Mouse (Mus musculus) left cerebral cortex, postnatal 25 days (tissue): ENCODE data around the gene Tmem30c. TPM values are rescaled to one million over a fixed set of nuclear protein-coding genes. Genes with fewer than 3 reads are reported as not detected.

ENCODE experiments used
- DNase-seq, 2 experiments: peaks; one replicate each; pipeline ENCODE4 v3.0.0; 2022; ENCODE audit warnings: low spot score in 2 of 2, mixed read lengths in 1 of 2
- intact Hi-C: fragments of 180-260 bp; cut with DNase I; formaldehyde crosslinking; loops from one replicate; pipeline ENCODE4 v1.15.1; 2025
- total RNA-seq, 2 experiments: library from RNA; stranded (reverse); gene quantifications; 2 replicates each; pipeline ENCODE4 v1.2.3; 2021

Tmem30c gene
- total RNA-seq = under 1 TPM; 0.18 to 0.53 TPM

DNA sequence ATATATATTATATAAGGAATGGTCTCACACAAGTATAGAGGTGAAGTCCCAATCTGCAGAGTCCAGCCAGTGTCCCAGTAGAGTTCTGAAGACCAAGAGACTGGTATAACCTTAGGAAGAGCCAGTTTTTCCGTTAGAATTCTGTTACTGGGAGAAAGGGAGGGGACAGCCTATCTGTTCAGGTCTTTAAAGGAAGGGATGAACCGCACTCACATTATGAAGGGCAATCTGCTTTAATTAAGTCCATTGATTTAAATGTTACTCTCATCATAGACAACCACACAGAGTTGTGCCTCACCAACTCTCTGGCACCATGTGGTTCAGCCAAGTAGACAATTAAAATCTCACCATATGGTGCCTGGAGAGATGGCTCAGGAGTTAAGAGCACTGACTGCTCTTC is at the start of gene Tmem30c:
Gene Tmem30c (minus strand): TSS at position 101 of the 400 bp plus-strand sequence.
- intact Hi-C loops = no loop called here
- no peak for DNase-seq

DNA sequence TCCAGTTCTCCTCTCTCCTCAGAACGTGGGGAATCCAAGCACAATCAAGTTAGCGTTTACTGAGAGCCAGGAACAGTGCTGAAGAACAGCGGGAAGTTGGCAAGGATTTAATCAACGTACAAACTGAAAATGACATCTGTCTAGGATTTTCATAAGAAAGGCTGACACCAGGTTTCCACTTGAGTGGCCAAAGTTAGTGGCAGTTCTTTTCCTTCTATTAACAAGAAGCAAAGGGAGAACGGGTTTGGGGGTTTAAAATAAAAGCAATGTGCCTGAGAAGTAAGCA is 47.9 kb upstream of the Tmem30c start:
- intact Hi-C loops = no loop called here
- DNase-seq = no peak

- DNase-seq = no peak
- intact Hi-C loops = no loop called here
Measured at GRCm38 (mm10) chr16:57339765-57340612, 47.3 kb upstream of the Tmem30c start.

DNA sequence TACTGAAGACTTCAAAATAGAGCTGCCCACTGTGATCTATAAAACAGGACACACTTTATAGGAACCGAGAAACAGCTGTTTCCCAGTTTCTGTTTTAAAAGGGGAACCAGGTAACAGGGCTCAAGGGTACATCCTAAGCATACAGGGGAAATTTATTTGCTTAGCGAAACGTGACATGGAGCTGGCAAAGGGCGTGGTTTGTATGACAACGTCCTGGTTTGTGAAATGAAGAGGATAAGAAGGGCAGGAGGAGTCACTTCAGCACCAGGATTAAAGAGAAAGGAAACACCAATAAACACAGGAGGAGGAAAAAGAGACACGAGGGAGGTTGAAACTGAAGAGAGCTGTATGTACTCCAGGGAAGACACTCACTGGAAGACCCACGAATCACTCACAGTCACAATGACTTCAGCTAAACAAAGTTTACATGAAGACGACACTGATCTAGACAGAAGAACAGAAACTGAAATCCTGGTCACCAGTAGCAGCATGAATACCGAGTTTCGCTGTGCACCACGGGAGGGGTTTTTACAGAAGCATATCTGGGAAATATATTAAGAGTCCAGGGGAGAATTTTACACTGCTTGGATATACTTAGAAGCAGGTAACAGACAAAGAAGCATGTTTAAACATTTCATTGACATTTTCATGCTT is 44.2 kb upstream of the Tmem30c start:
- DNase-seq = no peak
- intact Hi-C loops = no loop called here

DNA sequence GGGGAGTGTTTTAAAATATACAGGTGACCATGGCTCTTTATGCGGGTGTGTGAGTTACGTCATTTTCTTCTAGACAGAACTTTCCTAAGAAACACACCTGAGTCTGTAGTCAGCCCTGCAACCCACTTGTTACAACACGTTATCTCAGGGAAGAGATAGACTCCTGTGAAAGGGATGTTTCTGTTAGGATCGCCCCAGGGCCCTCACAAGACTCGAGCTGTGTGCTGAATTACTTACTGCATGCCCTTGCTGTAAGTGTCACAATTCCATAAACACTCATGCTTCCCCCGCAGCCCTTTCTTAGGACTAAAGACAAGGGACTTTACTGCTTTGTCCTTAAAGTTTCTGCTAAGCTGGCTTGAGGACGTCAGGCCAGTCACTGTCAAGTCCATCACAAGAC is 39.6 kb upstream of the Tmem30c start:
- DNase-seq = no peak
- intact Hi-C loops = no loop called here

DNA sequence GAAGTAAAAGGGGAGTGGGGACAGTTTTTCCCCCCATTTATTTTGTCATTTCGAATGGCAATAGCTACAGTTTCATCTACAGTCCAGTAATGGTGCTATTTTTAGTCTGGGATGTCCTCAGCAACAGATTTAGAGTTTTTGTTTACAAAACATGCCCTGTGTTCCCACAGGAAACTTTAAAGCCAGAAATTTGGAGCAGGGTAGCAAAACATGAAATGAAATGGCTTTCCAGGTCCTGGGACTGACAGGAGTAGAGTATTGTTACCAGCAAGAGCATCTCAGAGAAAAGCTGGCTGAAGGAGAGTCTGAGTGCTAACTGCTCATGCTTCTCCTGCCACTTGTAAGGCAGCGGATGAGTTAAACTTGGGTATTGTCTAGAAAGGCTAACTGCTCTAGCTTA is 37.4 kb upstream of the Tmem30c start:
- DNase-seq = no peak
- intact Hi-C loops = no loop called here

- DNase-seq = no peak
- intact Hi-C loops = no loop called here
Measured at GRCm38 (mm10) chr16:57329028-57329427, 36.4 kb upstream of the Tmem30c start.

DNA sequence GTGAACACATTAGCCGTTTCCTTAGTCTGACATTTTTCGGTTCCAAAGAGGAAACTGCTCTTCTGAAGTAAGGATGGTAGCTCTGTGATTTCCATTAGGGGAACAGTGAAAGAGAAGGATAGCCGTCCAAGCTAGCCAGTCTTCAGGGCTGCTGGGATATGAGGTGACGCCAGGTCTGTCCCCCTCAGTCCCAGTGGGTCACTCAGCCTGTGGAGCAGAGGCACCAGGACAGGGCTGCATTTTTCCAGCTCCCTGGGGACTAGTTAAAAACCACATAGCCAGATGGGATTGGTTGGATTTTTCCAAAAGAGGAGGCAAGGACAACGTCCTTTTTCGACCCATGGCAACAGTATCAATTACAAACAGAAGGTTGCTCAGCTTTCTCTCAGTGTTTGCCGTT is 34.3 kb upstream of the Tmem30c start:
- intact Hi-C loops = no loop called here

DNA sequence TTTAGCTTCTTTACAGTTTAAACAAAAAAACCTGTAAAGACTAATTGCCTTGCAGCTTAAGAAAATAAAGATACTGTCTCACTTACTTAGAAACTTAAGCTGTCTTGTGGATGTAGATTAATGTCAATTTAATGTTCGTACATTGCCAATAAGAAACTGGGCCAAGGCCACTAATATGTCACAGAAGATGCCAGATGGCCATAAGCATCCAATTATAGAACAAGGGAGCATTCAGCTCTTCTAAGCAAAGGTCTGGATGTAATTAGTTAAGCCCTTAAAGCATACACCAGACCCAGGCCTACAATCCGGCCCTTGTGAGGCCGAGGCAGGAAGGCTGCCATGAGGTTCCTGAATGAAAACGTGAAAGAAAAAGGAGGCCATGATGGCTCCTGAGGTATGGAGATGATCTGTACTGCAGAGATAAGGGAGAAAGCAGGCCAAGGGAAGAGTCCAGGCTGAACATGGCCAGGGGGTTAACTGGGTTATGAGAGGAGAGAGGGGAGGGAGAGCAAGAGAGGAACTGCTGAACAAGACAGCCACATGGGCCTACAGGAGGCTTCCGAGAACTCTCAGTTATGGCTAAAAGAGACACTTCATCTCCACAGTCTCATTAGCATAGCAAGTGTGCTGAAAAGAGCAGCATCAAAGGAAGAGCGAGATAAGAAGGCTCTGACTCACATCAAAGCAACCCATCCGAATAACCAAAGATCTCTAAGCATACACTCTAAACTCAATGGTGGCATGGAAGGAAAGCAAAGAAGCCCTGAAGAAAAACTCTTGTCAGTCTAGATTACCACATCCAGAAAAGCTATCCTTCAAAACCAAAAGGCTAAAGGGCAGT is 26.8 kb upstream of the Tmem30c start:
- intact Hi-C loops = no loop called here
- no peak for DNase-seq

More for the DNA sequence above, 34.3 kb upstream of the Tmem30c start:
- no peak for DNase-seq

DNA sequence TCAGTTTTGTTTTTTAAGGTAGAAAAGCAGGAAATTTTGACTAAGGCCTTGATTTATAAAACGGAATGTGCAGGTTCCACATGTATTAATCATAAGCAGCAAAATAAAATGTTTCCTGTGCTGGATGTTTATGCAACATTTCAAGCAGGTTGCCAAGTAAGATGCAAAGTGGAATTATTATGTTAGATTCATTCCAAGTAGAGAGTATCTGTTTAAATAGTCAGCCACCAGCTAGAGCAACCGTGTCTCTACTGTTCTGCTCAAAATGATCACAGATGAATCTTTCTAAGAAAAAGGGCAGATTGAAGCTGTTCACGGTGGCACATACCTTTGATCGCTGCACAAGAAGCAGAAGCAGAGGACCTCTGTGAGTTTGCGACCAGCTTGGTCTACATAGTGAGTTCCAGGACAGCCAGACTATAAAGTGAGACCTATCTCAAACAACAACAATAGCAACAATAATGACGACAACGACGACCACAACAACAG is 26.0 kb upstream of the Tmem30c start:
- DNase-seq = no peak
- intact Hi-C loops = no loop called here

- intact Hi-C loops = no loop called here
Measured at GRCm38 (mm10) chr16:57317882-57318636, 25.4 kb upstream of the Tmem30c start.

DNA sequence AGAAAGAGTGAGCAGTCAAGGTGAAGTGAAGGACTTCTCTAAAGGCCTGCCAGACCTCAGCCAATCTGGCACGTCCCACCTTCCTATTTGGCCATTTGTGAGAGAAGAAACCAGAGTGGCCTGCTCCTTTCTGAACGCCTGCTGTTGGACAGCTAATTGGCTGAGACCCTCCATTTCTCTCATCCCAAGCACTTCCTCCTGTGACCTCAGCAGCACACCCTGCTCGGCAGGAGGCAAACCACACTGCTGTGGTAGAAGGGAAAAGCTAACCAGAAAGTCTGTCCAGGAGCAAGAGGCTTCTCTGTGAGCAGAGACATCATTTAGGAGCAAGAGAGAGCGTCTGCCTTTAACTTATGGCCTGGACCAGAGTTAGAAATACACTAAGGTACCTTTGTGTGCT is 24.5 kb upstream of the Tmem30c start:
- intact Hi-C loops = no loop called here
- DNase-seq = no peak

More at GRCm38 (mm10) chr16:57317882-57318636, 25.4 kb upstream of the Tmem30c start:
- DNase-seq = no peak

GRCm38 (mm10) chr16:57315026-57315425 is 22.4 kb upstream of the Tmem30c start:
- intact Hi-C loops = no loop called here
- DNase-seq = no peak

DNA sequence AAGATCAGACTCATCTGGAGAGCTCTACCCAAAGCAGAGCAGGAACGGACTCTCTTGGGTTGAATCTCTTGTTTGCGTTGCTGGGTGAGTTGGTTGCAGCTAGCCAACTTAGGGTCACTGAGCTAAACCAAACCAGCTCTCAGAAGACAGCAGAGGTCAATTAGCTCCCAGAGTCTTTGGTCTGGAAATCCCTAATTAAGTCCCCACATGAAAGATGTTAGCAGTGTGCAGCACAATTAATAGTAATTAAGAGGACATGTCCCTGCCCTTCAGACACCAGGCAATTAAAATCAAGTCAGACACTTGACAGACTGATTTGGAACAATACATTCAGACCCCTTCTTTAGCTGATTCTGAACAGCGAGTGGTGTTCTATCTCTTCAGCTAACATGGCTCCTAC is 21.6 kb upstream of the Tmem30c start:
- DNase-seq = no peak
- intact Hi-C loops = no loop called here

DNA sequence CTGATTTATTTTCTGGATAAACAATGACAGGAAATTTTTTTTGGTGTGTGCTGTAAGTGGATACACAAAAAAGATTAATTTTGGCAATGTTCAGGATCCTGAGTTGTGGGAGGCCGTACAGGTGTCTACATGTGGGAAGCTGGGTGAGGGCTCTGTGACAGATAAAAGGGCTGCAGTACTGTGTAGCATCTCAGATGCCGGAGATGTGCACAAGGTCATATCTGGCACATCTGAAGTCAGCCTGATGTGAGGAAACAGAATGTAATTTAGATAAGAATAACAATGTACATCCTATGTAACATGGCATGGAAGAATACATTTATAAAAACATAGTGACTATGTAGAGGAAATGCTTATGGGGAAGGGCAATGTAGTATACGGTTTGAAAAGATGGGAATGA is 20.8 kb upstream of the Tmem30c start:
- DNase-seq = no peak
- intact Hi-C loops = no loop called here

- intact Hi-C loops = no loop called here
Measured at GRCm38 (mm10) chr16:57312130-57312529, 19.5 kb upstream of the Tmem30c start.

GRCm38 (mm10) chr16:57305463-57305862 is 12.8 kb upstream of the Tmem30c start:
- peak in 1 of 2 experiments; percentile 17 for DNase-seq
- intact Hi-C loops = no loop called here

More at GRCm38 (mm10) chr16:57312130-57312529, 19.5 kb upstream of the Tmem30c start:
- DNase-seq = no peak

- intact Hi-C loops = no loop called here
- DNase-seq = no peak
Measured at GRCm38 (mm10) chr16:57303716-57304115, 11.1 kb upstream of the Tmem30c start.
